Mouse (Mus musculus) E14TG2a.4 (cell line): ENCODE data around the gene Btbd16.
A peak's percentile ranks its signal among the peaks of the same experiment; 100 is the strongest.

Experiments
- H3K27me3 ChIP-seq: 2 replicates; pipeline ENCODE4 v1.6.1; 2014; ENCODE audit warnings: low read length, control low read depth; ENCODE audit not compliant: insufficient read depth
- H3K36me3 ChIP-seq: 2 replicates; pipeline ENCODE4 v1.6.1; 2014; ENCODE audit warnings: low read length, control low read depth; ENCODE audit not compliant: insufficient read depth
- H3K4me1 ChIP-seq: replicated peaks from 2 replicates; pipeline ENCODE4 v1.6.1; 2014; ENCODE audit warnings: low read depth, low read length, control low read depth
- H3K4me3 ChIP-seq: replicated peaks from 2 replicates; pipeline ENCODE4 v1.5.1; 2014; ENCODE audit warnings: mild to moderate bottlenecking, low read length
- H3K9me3 ChIP-seq: 2 replicates; pipeline ENCODE4 v1.6.1; 2014; ENCODE audit warnings: low read length, control low read depth
- CTCF ChIP-seq: conservative IDR thresholded peaks from 2 replicates; pipeline ENCODE4 v1.5.1; 2014; ENCODE audit warnings: low read length
- NANOG ChIP-seq: IDR thresholded peaks from 2 replicates; pipeline ENCODE4 v1.6.1; 2014; ENCODE audit warnings: borderline replicate concordance, low read length, mixed read lengths
- POU5F1 ChIP-seq: IDR thresholded peaks from 2 replicates; pipeline ENCODE4 v1.6.1; 2014; ENCODE audit warnings: low read length, borderline replicate concordance

The Btbd16 gene

DNA sequence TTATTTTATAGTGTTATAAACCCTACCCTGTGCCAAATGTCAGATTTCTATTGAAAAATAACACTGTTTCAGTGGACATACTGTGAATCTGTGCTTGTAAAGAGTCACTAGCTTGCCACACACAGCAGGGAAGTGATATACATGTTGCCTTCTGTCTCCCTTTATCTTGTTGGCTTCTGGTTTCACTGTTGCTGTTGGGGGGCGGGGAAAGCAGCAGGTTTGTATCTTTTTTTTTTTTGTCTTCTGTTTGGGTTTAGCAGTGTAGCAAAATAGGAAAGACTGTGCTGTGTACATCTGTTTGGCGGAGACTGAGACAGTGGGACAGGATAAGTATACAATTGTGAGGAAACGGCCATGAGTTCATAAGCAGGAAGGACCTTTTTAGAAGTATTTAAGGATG, 93.4 kb downstream of the Btbd16 start:
- peaks cover 41% of the 10 kb centered on the region for H3K4me1 ChIP-seq
- no peaks in the 10 kb centered on the region for H3K36me3 ChIP-seq
- H3K27me3 ChIP-seq, result peaks cover 28% of the 10 kb centered on the region
- H3K9me3 ChIP-seq, result no peaks in the 10 kb centered on the region
- TF ChIP-seq POU5F1 (no peak), CTCF (no peak), NANOG (no peak)
- peak overlapping the region; percentile 93 for H3K4me3 ChIP-seq
